Mouse (Mus musculus) hindbrain, embryonic 11.5 days (tissue): ENCODE measurements at regions not wholly inside any gene's neighbourhood (a gene's known extent, or its start where the extent isn't known, plus 50 kb on each side); places are given as distances from the start of the nearest gene placed in this dataset.
A peak's percentile ranks its signal among the peaks of the same experiment; 100 is the strongest.

Experiments used
- ATAC-seq: fragments of 200-750 bp; cut with Nextera tagmentation; 2 replicates; pipeline ENCODE4 v1.8.0; 2017; ENCODE audit warnings: mild to moderate bottlenecking, moderate TSS enrichment, moderate library complexity; ENCODE audit not compliant: low FRiP score
- DNase-seq: peaks from one replicate; pipeline ENCODE4 v3.0.0-alpha.2; 2015; ENCODE audit warnings: low spot score
- H3K27ac ChIP-seq: fragments of 300-500 bp; sonication (generic); 2 replicates; pipeline ENCODE4 v1.5.1; 2014; ENCODE audit warnings: mild to moderate bottlenecking, low read depth, low read length
- H3K27me3 ChIP-seq: fragments of 300-500 bp; sonication (generic); 2 replicates; pipeline ENCODE4 v1.6.1; 2014; ENCODE audit warnings: mild to moderate bottlenecking, low read length, moderate library complexity, mixed read lengths; ENCODE audit not compliant: control insufficient read depth, insufficient read depth
- H3K36me3 ChIP-seq: fragments of 300-500 bp; sonication (generic); 2 replicates; pipeline ENCODE4 v1.6.1; 2014; ENCODE audit warnings: mild to moderate bottlenecking, low read length, moderate library complexity, mixed read lengths; ENCODE audit not compliant: control insufficient read depth, insufficient read depth
- H3K4me1 ChIP-seq: fragments of 300-500 bp; sonication (generic); replicated peaks from 2 replicates; pipeline ENCODE4 v1.6.1; 2014; ENCODE audit warnings: low read length, mixed read lengths; ENCODE audit not compliant: control insufficient read depth, insufficient read depth
- H3K4me2 ChIP-seq: fragments of 300-500 bp; sonication (generic); replicated peaks from 2 replicates; pipeline ENCODE4 v1.6.1; 2014; ENCODE audit warnings: mild to moderate bottlenecking, low read depth, low read length
- H3K4me3 ChIP-seq: fragments of 300-500 bp; sonication (generic); 2 replicates; pipeline ENCODE4 v1.5.1; 2014; ENCODE audit warnings: low read depth, low read length
- H3K9ac ChIP-seq: fragments of 300-500 bp; sonication (generic); 2 replicates; pipeline ENCODE4 v1.6.1; 2014; ENCODE audit warnings: low read depth, low read length
- H3K9me3 ChIP-seq: fragments of 300-500 bp; sonication (generic); 2 replicates; pipeline ENCODE4 v1.6.1; 2016; ENCODE audit warnings: low read length; ENCODE audit not compliant: control insufficient read depth
- WGBS: fragments of 180-500 bp; shearing (Covaris S2); extraction: QIAGEN DNeasy Blood & Tissue Kit; methylation state at CpG from one replicate; pipeline ENCODE4 v1.1.7; 2014; 5-methylcytosine and 5-hydroxymethylcytosine counted together

DNA sequence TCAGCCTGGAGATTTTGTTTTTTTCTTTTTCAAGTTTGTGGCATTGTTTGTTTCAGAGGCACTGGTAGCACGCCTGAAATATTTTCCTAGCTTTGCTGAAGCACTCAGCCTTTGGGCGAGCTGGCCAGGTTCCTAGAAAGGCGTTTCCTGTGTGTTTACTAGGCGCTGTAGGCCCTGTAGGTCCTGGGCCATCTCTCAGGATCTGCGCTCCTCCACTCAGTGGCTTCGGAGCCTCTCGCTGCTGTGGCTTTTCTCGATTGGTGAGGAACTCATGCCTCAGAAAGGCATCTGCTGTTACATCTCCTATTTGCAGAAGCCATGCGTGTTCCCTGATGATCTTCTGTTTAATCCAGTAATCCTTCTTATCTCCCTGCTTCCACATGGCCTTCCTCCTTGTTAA, 188.0 kb upstream of the Plcz1 start:
- ATAC-seq, result no peak
- H3K27ac ChIP-seq, result no peak overlapping the region

DNA sequence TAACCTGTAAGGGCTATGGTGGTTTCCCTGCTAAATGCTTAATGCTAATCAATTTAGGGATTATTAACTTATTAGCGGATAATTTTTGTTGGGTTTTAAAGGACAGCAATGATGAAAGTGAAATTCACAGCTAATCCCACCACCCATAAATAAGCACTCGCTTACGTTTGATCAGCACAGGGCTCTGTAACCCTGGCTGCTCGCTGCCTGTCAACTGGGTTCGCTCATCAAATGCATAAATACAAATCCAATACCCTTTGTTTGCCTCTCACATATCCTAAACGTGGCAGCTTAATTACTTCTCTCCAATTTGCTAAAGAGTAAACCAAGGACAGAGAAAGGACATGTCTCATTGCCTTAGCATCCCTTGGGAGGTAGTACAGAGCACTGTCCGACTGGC, 187.5 kb upstream of the Plcz1 start:
- no peaks in the 10 kb centered on the region for H3K4me1 ChIP-seq
- H3K4me2 ChIP-seq, result no peak overlapping the region
- no peak overlapping the region for H3K4me3 ChIP-seq
- no peak overlapping the region for H3K27ac ChIP-seq
- 83% methylated on average over 7 of the region's 7 CpGs for WGBS
- no peaks in the 10 kb centered on the region for H3K27me3 ChIP-seq
- DNase-seq (no peak), ATAC-seq (no peak)
- H3K36me3 ChIP-seq, result no peaks in the 10 kb centered on the region
- no peak overlapping the region for H3K9ac ChIP-seq
- no peaks in the 10 kb centered on the region for H3K9me3 ChIP-seq

More for the DNA sequence above, 188.0 kb upstream of the Plcz1 start:
- H3K4me1 ChIP-seq, result no peaks in the 10 kb centered on the region
- no peaks in the 10 kb centered on the region for H3K36me3 ChIP-seq
- DNase-seq, result no peak
- H3K4me2 ChIP-seq, result no peak overlapping the region
- no peaks in the 10 kb centered on the region for H3K9me3 ChIP-seq
- H3K4me3 ChIP-seq, result no peak overlapping the region
- no peaks in the 10 kb centered on the region for H3K27me3 ChIP-seq
- 79% methylated on average over 9 of the region's 9 CpGs for WGBS
- no peak overlapping the region for H3K9ac ChIP-seq

DNA sequence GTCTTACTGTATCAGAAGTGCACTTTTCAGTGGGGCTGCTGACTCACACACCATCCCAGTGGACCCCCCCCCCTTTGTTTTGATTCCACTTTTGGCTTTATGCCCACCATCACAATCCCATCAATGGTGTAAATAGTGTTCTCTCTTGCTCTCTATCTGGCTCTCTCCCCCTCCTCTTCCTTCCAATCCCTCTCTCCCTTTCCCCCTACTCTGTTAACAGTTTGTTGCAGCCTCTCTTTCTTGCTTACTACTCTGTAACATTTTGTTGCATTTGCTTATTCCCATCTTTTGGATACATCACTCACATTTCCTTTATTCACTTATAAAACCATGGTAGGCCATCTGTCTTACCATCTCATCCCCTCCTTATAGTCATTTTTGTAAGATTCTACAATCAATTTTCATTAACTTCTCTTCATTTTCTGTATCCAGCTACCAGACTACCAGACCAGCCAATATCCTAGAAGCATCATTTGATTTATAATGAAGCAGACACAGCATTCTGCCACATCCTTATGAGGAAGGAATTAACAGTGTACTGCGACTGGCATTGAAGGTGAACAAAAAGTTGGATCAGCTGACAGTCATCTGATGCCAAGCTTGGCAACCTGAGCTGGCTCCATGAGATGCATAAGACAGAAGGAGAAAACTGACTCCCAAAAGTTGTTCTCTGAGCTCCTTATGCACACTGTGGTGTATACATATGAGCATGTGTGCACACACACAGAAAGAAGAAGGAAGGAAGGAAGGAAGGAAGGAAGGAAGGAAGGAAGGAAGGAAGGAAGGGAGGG, 181.5 kb upstream of the Plcz1 start:
- Histone ChIP-seq H3K27ac (no peak overlapping the region), H3K27me3 (no peaks in the 10 kb centered on the region), H3K36me3 (no peaks in the 10 kb centered on the region), H3K4me1 (no peaks in the 10 kb centered on the region), H3K9me3 (no peaks in the 10 kb centered on the region), H3K4me3 (no peak overlapping the region), H3K9ac (no peak overlapping the region), H3K4me2 (no peak overlapping the region)
- DNase-seq (no peak), ATAC-seq (no peak)
- 89% methylated on average over 1 of the region's 1 CpGs for WGBS

DNA sequence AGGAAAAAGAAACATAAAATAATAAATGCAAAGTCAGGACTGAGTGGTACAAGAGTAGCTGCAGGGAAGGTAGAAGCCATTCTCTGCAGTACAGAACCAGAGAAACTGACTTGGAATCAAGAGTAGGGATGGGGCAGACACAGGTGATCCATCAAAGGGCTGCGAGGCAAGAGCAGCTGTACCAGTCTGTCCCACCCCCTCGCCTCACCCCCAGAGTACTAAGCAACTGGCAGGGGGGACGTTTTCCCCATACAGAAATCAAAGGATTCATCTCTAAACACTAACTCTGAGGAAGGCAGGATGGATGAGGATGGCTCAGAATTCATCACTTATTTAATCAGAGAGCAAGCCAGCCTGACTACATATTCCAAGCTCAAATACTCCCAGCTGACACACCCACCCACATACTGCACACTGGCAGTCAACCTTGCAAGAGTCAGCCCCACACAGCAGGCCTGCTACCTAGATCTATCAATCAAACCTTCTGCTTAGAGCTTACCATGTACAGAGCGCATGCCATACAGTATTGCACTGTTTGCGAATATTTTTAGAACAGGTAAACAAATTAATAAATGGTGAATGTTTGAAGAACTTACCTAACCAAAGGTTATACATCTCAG, 180.5 kb upstream of the Plcz1 start:
- Histone ChIP-seq H3K27ac (no peak overlapping the region), H3K4me1 (no peaks in the 10 kb centered on the region), H3K9me3 (no peaks in the 10 kb centered on the region), H3K4me3 (no peak overlapping the region), H3K9ac (no peak overlapping the region), H3K4me2 (no peak overlapping the region), H3K27me3 (no peaks in the 10 kb centered on the region), H3K36me3 (no peaks in the 10 kb centered on the region)
- DNase-seq (no peak), ATAC-seq (peak; percentile 54; the same call in 1 of the 2 replicates)
- 67% methylated on average over 5 of the region's 5 CpGs for WGBS

DNA sequence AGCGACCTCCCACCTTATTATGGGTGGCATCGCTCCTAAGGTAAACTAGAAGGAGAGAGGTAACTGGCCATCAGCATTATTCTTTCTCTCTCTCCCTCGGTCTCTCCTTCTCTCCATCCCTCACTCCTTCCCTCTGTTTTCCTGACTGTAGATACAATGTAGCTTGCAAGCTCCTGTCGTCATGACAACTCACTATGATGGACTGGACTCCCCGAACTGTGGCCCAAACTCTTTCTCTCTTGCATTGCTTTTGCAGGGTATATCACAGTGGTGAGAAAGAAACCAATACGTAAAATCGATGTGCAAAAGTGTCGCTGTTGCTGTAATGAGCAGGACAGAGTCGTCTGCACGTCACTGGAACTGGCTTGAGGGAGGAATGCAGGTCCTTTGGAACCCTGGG, 177.5 kb upstream of the Plcz1 start:
- H3K4me3 ChIP-seq, result no peak overlapping the region
- no peak overlapping the region for H3K27ac ChIP-seq
- no peaks in the 10 kb centered on the region for H3K4me1 ChIP-seq
- DNase-seq (no peak), ATAC-seq (no peak)
- H3K36me3 ChIP-seq, result no peaks in the 10 kb centered on the region
- H3K9me3 ChIP-seq, result no peaks in the 10 kb centered on the region
- 81% methylated on average over 10 of the region's 10 CpGs for WGBS
- H3K27me3 ChIP-seq, result no peaks in the 10 kb centered on the region
- no peak overlapping the region for H3K4me2 ChIP-seq
- no peak overlapping the region for H3K9ac ChIP-seq

DNA sequence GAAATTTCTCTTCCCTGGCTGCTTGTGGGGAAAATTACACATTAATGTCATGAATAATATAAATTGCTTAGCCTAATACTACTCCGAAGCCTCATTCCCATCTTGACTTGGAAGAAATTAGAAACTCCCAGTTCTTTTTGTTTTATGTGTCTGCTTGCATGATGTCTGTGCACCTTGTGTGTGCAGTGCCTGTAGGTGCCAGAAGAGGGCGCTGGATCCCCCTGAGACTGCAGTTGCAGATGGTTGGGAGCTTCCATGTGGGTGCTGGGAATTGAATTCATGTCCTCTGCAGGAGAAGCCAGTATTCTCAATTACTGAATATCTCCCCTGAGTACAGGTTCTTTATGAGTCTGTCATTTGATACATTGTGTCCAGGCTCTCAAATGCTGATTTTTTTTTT, 171.1 kb upstream of the Plcz1 start:
- Histone ChIP-seq H3K9ac (no peak overlapping the region), H3K4me1 (no peaks in the 10 kb centered on the region), H3K27ac (no peak overlapping the region), H3K4me3 (no peak overlapping the region), H3K36me3 (no peaks in the 10 kb centered on the region), H3K27me3 (no peaks in the 10 kb centered on the region), H3K4me2 (no peak overlapping the region), H3K9me3 (no peaks in the 10 kb centered on the region)
- no peak for ATAC-seq
- no peak for DNase-seq
- 67% methylated on average over 2 of the region's 2 CpGs for WGBS

DNA sequence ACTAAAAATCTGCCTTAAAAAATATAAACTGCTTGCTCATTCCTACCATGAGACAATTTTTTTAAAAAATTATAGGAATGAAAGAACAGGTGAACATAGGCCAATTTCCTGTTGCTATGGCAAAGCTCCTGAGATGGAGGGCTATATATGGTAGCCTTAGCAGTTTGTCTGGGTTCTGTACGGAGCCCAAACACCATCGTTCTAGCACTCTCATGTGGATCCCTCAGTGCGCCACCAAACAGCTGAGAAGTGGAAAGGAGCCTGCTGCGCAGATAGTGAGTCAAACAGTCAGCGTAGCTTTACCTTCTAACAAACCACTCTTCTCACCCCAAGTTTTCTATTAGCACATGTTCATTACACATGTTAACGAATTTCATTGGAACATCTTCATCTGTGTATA, 168.9 kb upstream of the Plcz1 start:
- WGBS, result 93% methylated on average over 6 of the region's 6 CpGs
- no peaks in the 10 kb centered on the region for H3K4me1 ChIP-seq
- H3K27me3 ChIP-seq, result no peaks in the 10 kb centered on the region
- H3K36me3 ChIP-seq, result no peaks in the 10 kb centered on the region
- no peaks in the 10 kb centered on the region for H3K9me3 ChIP-seq
- ATAC-seq, result no peak
- DNase-seq, result no peak
- H3K27ac ChIP-seq, result no peak overlapping the region
- no peak overlapping the region for H3K4me2 ChIP-seq
- H3K9ac ChIP-seq, result no peak overlapping the region
- H3K4me3 ChIP-seq, result no peak overlapping the region

DNA sequence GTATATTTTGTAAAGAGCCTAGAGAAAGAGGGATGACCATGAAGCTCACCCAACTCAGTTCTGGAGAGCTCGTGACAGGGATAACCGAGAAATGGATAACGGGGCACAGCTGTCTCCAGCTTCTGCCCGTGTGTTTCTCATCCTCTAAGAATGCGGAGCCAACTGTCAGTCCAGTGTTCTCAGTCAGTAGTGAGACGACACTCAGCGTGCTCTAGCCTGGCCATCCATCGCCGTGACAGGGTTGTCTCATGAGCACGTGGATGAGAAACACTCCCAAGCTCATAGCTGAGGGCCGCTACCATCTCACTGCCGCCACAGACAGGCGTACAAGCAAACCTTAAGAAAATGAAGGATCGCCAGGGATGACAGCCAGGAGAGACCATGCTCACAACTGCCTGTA, 167.8 kb upstream of the Plcz1 start:
- WGBS, result 83% methylated on average over 14 of the region's 14 CpGs
- Histone ChIP-seq H3K27me3 (no peaks in the 10 kb centered on the region), H3K27ac (no peak overlapping the region), H3K9ac (no peak overlapping the region), H3K4me3 (no peak overlapping the region), H3K36me3 (no peaks in the 10 kb centered on the region), H3K4me2 (no peak overlapping the region), H3K4me1 (no peaks in the 10 kb centered on the region), H3K9me3 (no peaks in the 10 kb centered on the region)
- DNase-seq (no peak), ATAC-seq (no peak)

DNA sequence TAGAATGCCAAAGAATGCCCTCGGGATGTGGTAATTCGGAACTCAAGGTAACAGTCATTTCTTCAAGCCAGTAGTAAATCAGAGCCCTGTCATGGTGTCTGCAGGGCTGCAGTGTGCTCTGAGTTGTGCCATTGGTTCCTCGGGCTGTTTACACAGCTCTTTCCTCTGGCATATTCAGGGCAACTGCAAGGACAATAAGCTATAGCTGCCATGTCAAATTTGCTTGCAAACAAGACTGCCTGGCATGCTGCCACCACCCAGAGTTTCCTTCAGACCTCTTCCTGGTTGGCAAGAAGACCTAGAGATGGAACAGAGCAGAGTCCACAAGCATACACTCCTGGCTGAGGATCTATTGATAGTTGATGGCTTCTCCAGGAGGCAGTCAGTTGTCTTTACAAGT, 167.1 kb upstream of the Plcz1 start:
- 92% methylated on average over 3 of the region's 3 CpGs for WGBS
- H3K4me1 ChIP-seq, result no peaks in the 10 kb centered on the region
- no peak for DNase-seq
- H3K27me3 ChIP-seq, result no peaks in the 10 kb centered on the region
- H3K4me2 ChIP-seq, result no peak overlapping the region
- ATAC-seq, result no peak
- no peaks in the 10 kb centered on the region for H3K9me3 ChIP-seq
- no peak overlapping the region for H3K27ac ChIP-seq
- no peak overlapping the region for H3K9ac ChIP-seq
- H3K4me3 ChIP-seq, result no peak overlapping the region
- no peaks in the 10 kb centered on the region for H3K36me3 ChIP-seq
